Mouse (Mus musculus): ENCODE data around the gene Gm21858.
"Not testable (repeated sequence)": the region's sequence is repeated elsewhere in the genome, so short reads cannot be mapped to it uniquely, and the experiment has no call there.

Gene Gm21858

GRCm38 (mm10) chrY:55731456-55731855 is at the start of gene Gm21858:
Gene Gm21858, plus strand, starts transcription at chrY:55731756.
- DNase-seq (ENCODE audit: low spot score in 2 of 2): not testable (repeated sequence)

All from right cerebral cortex, adult 2 months (tissue).